Mouse (Mus musculus): ENCODE data around the gene Las1l. TPM values are rescaled to one million over a fixed set of nuclear protein-coding genes. Genes with fewer than 3 reads are reported as not detected.
"Not testable (repeated sequence)": the region's sequence is repeated elsewhere in the genome, so short reads cannot be mapped to it uniquely, and the experiment has no call there.

Las1l gene
- 52.8 and 52.9 TPM in 2 replicates for polyA plus RNA-seq (2016; fragmentation: Nextera tagmentation; extraction: Ambion mirVana)

- H3K36me3 ChIP-seq = peaks cover 23% of the 10 kb centered on the region
- peak within 1 kb of the TSS; percentile 71 for H3K4me2 ChIP-seq
- no peaks in the 10 kb centered on the region for H3K9me3 ChIP-seq (replicated peaks)
- peak within 1 kb of the TSS; percentile 72 for H3K9ac ChIP-seq
- no peaks in the 10 kb centered on the region for H3K27me3 ChIP-seq (replicated peaks)
- H3K27ac ChIP-seq = peak within 1 kb of the TSS; percentile 43
- ATAC-seq = peak; percentile 100
- WGBS (ENCODE audit: insufficient replicate concordance) = 12% methylated on average over 42 of the region's 42 CpGs
- H3K4me1 ChIP-seq = 0 out of 2 replicates have a peak, but pooled peaks cover 6% of the 10 kb centered on the region
- H3K4me3 ChIP-seq = peak within 1 kb of the TSS; percentile 67
Observed at GRCm38 (mm10) chrX:95956497-95957293, at the start of gene Las1l. Gene Las1l, minus strand, starts transcription at chrX:95956962.

GRCm38 (mm10) chrX:96006395-96006794 lies 49.6 kb upstream of the Las1l start:
- Histone ChIP-seq H3K4me2 (no peak overlapping the region), H3K4me1 (no peaks in the 10 kb centered on the region), H3K27ac (no peak overlapping the region), H3K27me3 (replicated peaks) (peaks cover 6% of the 10 kb centered on the region; the same call in 1 of the 2 replicates), H3K9ac (no peak overlapping the region), H3K4me3 (no peak overlapping the region), H3K9me3 (replicated peaks) (no peaks in the 10 kb centered on the region), H3K36me3 (no peaks in the 10 kb centered on the region)
- no peak for ATAC-seq
- 51% methylated on average over 6 of the region's 6 CpGs for WGBS (ENCODE audit: insufficient replicate concordance)

- Histone ChIP-seq H3K4me1 (no peaks in the 10 kb centered on the region), H3K36me3 (no peaks in the 10 kb centered on the region), H3K4me3 (no peak overlapping the region), H3K9me3 (replicated peaks) (no peaks in the 10 kb centered on the region), H3K27me3 (replicated peaks) (no peaks in the 10 kb centered on the region), H3K4me2 (no peak overlapping the region), H3K9ac (no peak overlapping the region), H3K27ac (no peak overlapping the region)
- 45% methylated on average over 6 of the region's 6 CpGs for WGBS (ENCODE audit: insufficient replicate concordance)
- no peak for ATAC-seq
Observed at GRCm38 (mm10) chrX:95999601-96000000, 42.8 kb upstream of the Las1l start.

- Histone ChIP-seq H3K4me1 (no peaks in the 10 kb centered on the region), H3K9ac (no peak overlapping the region), H3K36me3 (no peaks in the 10 kb centered on the region), H3K27ac (no peak overlapping the region), H3K4me2 (no peak overlapping the region), H3K27me3 (replicated peaks) (no peaks in the 10 kb centered on the region), H3K4me3 (no peak overlapping the region), H3K9me3 (replicated peaks) (no peaks in the 10 kb centered on the region)
- 29% methylated on average over 3 of the region's 3 CpGs for WGBS (ENCODE audit: insufficient replicate concordance)
- ATAC-seq = no peak
Observed at GRCm38 (mm10) chrX:95993206-95993605, 36.4 kb upstream of the Las1l start.

GRCm38 (mm10) chrX:95969936-95970335 lies 13.2 kb upstream of the Las1l start:
- Histone ChIP-seq H3K9ac (no peak overlapping the region), H3K36me3 (no peaks in the 10 kb centered on the region), H3K4me1 (peaks cover 16% of the 10 kb centered on the region), H3K27ac (no peak overlapping the region), H3K27me3 (replicated peaks) (no peaks in the 10 kb centered on the region; the same call in 1 of the 2 replicates), H3K4me3 (no peak overlapping the region), H3K9me3 (replicated peaks) (no peaks in the 10 kb centered on the region), H3K4me2 (0 out of 2 replicates have a peak overlapping the region, but pooled peaks have one; percentile 84)
- no peak for ATAC-seq
- WGBS (ENCODE audit: insufficient replicate concordance) = 73% methylated on average over 9 of the region's 9 CpGs

- Histone ChIP-seq H3K36me3 (no peaks in the 10 kb centered on the region), H3K27me3 (replicated peaks) (no peaks in the 10 kb centered on the region; the same call in 1 of the 2 replicates), H3K27ac (0 out of 2 replicates have a peak overlapping the region, but pooled peaks have one; percentile 80), H3K4me2 (peak overlapping the region; percentile 84), H3K4me1 (peaks cover 16% of the 10 kb centered on the region), H3K4me3 (no peak overlapping the region), H3K9ac (peak overlapping the region; percentile 27; the same call in 1 of the 2 replicates), H3K9me3 (replicated peaks) (no peaks in the 10 kb centered on the region)
- WGBS (ENCODE audit: insufficient replicate concordance) = 42% methylated on average over 5 of the region's 6 CpGs
- ATAC-seq = no peak; the same call in 1 of the 2 replicates
Observed at GRCm38 (mm10) chrX:95969116-95969515, 12.4 kb upstream of the Las1l start.

- no peaks in the 10 kb centered on the region; the same call in 1 of the 2 replicates for H3K27me3 ChIP-seq (replicated peaks)
- H3K27ac ChIP-seq = peak overlapping the region; percentile 80
- 11% methylated on average over 6 of the region's 6 CpGs for WGBS (ENCODE audit: insufficient replicate concordance)
- no peaks in the 10 kb centered on the region for H3K9me3 ChIP-seq (replicated peaks)
- H3K4me1 ChIP-seq = peaks cover 16% of the 10 kb centered on the region
- H3K4me3 ChIP-seq = peak overlapping the region; percentile 58
- peak; percentile 88 for ATAC-seq
- peak overlapping the region; percentile 84 for H3K4me2 ChIP-seq
- peak overlapping the region; percentile 66 for H3K9ac ChIP-seq
- no peaks in the 10 kb centered on the region for H3K36me3 ChIP-seq
Observed at GRCm38 (mm10) chrX:95968594-95968965, 11.8 kb upstream of the Las1l start.

- H3K27me3 ChIP-seq (replicated peaks) = no peaks in the 10 kb centered on the region; the same call in 1 of the 2 replicates
- no peaks in the 10 kb centered on the region for H3K36me3 ChIP-seq
- 14% methylated on average over 27 of the region's 28 CpGs for WGBS (ENCODE audit: insufficient replicate concordance)
- H3K9me3 ChIP-seq (replicated peaks) = no peaks in the 10 kb centered on the region
- H3K27ac ChIP-seq = peak overlapping the region; percentile 80
- H3K4me2 ChIP-seq = peak overlapping the region; percentile 84
- peak; percentile 80 for ATAC-seq
- H3K4me3 ChIP-seq = peak overlapping the region; percentile 58
- H3K9ac ChIP-seq = peak overlapping the region; percentile 66
- H3K4me1 ChIP-seq = peaks cover 16% of the 10 kb centered on the region
Observed at GRCm38 (mm10) chrX:95967847-95968593, 11.3 kb upstream of the Las1l start.

- 62% methylated on average over 6 of the region's 6 CpGs for WGBS (ENCODE audit: insufficient replicate concordance)
- Histone ChIP-seq H3K4me2 (no peak overlapping the region), H3K27me3 (replicated peaks) (no peaks in the 10 kb centered on the region; the same call in 1 of the 2 replicates)
Observed at GRCm38 (mm10) chrX:95965036-95965435, 8.3 kb upstream of the Las1l start.

GRCm38 (mm10) chrX:95963366-95963765 lies 6.6 kb upstream of the Las1l start:
- Histone ChIP-seq H3K4me2 (no peak overlapping the region), H3K27ac (no peak overlapping the region), H3K4me3 (no peak overlapping the region), H3K4me1 (no peaks in the 10 kb centered on the region), H3K36me3 (no peaks in the 10 kb centered on the region), H3K9ac (no peak overlapping the region), H3K9me3 (replicated peaks) (no peaks in the 10 kb centered on the region), H3K27me3 (replicated peaks) (no peaks in the 10 kb centered on the region)
- no peak for ATAC-seq
- WGBS (ENCODE audit: insufficient replicate concordance) = 38% methylated on average over 2 of the region's 2 CpGs

More at GRCm38 (mm10) chrX:95965036-95965435, 8.3 kb upstream of the Las1l start:
- Histone ChIP-seq H3K4me1 (peaks cover 14% of the 10 kb centered on the region), H3K4me3 (no peak overlapping the region), H3K36me3 (no peaks in the 10 kb centered on the region), H3K27ac (no peak overlapping the region), H3K9ac (no peak overlapping the region), H3K9me3 (replicated peaks) (no peaks in the 10 kb centered on the region)
- no peak for ATAC-seq

- not testable (repeated sequence) for H3K9me3 ChIP-seq (replicated peaks); ATAC-seq; H3K4me1 ChIP-seq; H3K27me3 ChIP-seq (replicated peaks)
- Histone ChIP-seq H3K4me3 (peak overlapping the region; percentile 67), H3K4me2 (peak overlapping the region; percentile 61), H3K36me3 (peaks cover 16% of the 10 kb centered on the region), H3K27ac (0 out of 2 replicates have a peak overlapping the region, but pooled peaks have one; percentile 25), H3K9ac (0 out of 2 replicates have a peak overlapping the region, but pooled peaks have one; percentile 17)
- WGBS (ENCODE audit: insufficient replicate concordance) = 38% methylated on average over 11 of the region's 11 CpGs
Observed at GRCm38 (mm10) chrX:95957461-95957860, 699 bp upstream of the Las1l start.

GRCm38 (mm10) chrX:95950776-95951175 lies 6.0 kb downstream of the Las1l start:
- Histone ChIP-seq H3K4me2 (no peak overlapping the region), H3K4me1 (0 out of 2 replicates have a peak, but pooled peaks cover 4% of the 10 kb centered on the region), H3K27ac (no peak overlapping the region), H3K36me3 (peaks cover 74% of the 10 kb centered on the region), H3K4me3 (no peak overlapping the region), H3K9ac (no peak overlapping the region), H3K9me3 (replicated peaks) (no peaks in the 10 kb centered on the region), H3K27me3 (replicated peaks) (no peaks in the 10 kb centered on the region)
- 47% methylated on average over 3 of the region's 3 CpGs for WGBS (ENCODE audit: insufficient replicate concordance)
- no peak for ATAC-seq
